Mouse (Mus musculus): ENCODE data around the gene Msrb3. TPM values are rescaled to one million over a fixed set of nuclear protein-coding genes. Genes with fewer than 3 reads are reported as not detected.
A peak's percentile ranks its signal among the peaks of the same experiment; 100 is the strongest.
"Not testable (repeated sequence)": the region's sequence is repeated elsewhere in the genome, so short reads cannot be mapped to it uniquely, and the experiment has no call there.

Gene Msrb3
- total RNA-seq, 2 experiments from 2014 or later, result 65.6 to 74.8 TPM

- DNase-seq (ENCODE audit: low spot score in 2 of 2), result no peak
Observed at GRCm38 (mm10) chr10:120759883-120760282, 139.0 kb downstream of the Msrb3 start.

- no peak for DNase-seq (ENCODE audit: low spot score in 2 of 2)
Observed at GRCm38 (mm10) chr10:120752454-120752853, 146.4 kb downstream of the Msrb3 start.

- DNase-seq (ENCODE audit: low spot score in 2 of 2), result peak in 1 of 2 experiments; percentile 18
Observed at GRCm38 (mm10) chr10:120751821-120752261, 147.1 kb downstream of the Msrb3 start.

- peak; percentile 39 to 79 for DNase-seq (ENCODE audit: low spot score in 2 of 2)
Observed at GRCm38 (mm10) chr10:120751295-120751722, 147.6 kb downstream of the Msrb3 start.

DNA sequence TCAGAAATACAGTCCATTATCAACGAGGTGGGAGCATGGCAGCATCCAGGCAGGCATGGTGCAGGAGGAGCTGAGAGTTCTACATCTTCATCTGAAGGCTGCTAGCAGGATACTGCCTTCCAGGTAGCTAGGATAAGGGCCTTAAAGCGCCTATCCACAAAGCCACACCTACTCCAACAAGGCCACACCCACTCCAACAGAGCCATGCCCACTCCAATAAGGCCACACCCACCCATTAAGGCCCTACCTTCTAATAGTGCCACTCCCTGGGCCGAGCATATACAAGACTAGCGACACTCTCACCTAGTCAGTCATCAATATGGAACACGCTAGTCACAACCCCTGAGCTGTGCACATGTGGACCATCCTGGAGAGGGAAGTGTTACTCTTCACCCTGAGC lies 149.3 kb downstream of the Msrb3 start:
- DNase-seq (ENCODE audit: low spot score in 2 of 2), result not testable (repeated sequence)

DNA sequence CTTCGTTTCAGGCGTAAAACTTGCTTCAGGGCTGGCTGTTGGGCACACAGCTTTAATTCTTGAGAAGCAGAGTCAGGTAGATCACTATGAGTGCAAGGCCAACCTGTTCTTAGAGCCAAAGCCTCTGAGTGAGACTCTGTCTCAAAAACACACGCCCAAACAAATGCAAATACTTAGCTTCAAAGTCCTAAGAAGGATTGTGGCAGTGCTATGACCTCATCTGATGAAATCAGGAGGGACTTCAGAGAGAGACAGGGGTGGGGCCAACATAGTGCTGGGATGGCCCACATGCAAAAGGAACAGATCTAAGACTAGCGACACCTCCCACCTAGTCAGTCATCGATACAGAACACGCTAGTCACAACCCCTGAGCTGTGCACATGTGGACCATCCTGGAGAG lies 150.7 kb downstream of the Msrb3 start:
- no peak for DNase-seq (ENCODE audit: low spot score in 2 of 2)

- peak in 1 of 2 experiments; percentile 38 for DNase-seq (ENCODE audit: low spot score in 2 of 2)
Observed at GRCm38 (mm10) chr10:120745138-120745856, 153.6 kb downstream of the Msrb3 start.

GRCm38 (mm10) chr10:120744441-120745137 lies 154.3 kb downstream of the Msrb3 start:
- DNase-seq (ENCODE audit: low spot score in 2 of 2), result no peak

- DNase-seq (ENCODE audit: low spot score in 2 of 2), result no peak
Observed at GRCm38 (mm10) chr10:120736508-120737069, 162.3 kb downstream of the Msrb3 start.

- DNase-seq (ENCODE audit: low spot score in 2 of 2), result no peak
Observed at GRCm38 (mm10) chr10:120735722-120736507, 163.0 kb downstream of the Msrb3 start.

DNA sequence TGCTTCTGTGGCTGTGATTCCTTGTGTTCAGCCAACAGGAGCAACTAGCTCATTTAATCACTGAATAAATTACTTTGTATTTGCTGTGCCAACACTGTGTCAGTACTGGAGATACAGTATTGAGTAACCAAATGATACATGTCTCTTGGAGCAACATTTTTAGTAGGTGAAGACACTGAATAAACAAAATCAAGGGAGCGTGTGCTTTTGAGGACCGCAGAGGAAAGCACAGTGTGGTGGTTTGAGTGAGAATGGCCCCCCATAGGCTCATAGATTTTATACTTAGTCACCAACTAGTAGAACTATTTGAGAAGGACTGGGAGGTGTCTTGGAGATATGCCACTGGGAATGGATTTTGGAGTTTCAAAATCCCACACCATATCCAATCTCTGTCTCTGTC lies 164.5 kb downstream of the Msrb3 start:
- no peak for DNase-seq (ENCODE audit: low spot score in 2 of 2)

Other genes starting within 250 kb of the Msrb3 start
- gene Lemd3, start 80.2 kb upstream of the Msrb3 start, total RNA-seq (2021), result 10 to 100 TPM; 11.3 to 12.6 TPM
- 10 to 100 TPM; 11.3 to 18.3 TPM for gene Wif1, start 134.9 kb upstream of the Msrb3 start, total RNA-seq (2021)